Comparison of ENCODE assay signal across 8 mouse cellular contexts in the genomic region with DNA sequence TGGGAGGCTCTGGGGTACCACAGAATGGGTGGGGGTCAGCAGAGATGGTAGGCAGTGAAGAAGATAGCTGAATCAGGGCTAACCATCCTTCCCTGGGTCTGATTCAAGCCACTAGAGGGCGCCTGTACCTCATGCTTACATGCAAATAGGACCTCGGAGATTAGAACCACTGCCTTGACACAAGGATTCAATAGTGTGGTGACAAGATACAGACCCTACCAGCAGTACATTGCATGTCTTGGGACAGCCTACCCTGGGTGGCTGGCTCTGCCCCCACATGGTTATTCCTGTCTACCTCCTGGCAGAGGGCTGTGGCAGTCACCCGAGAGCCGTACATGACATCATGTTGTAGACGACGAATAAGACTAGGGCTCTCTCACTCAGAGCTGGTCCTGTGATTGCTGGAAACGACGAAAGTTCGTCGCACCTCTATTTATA. TPM values are rescaled to one million over a fixed set of nuclear protein-coding genes. Genes with fewer than 3 reads are reported as not detected.
DNase-seq lines count a peak whose midpoint lies in the region; ATAC-seq and TF ChIP-seq lines count a peak whose summit lies in the region.

No protein-coding gene starts in this region.

- H3K36me3 ChIP-seq in CH12.LX (replicated peaks in 1 of 2; ENCODE audit: control insufficient read depth in 1 of 2, insufficient read depth in 1 of 2, low read length in 1 of 2) = peaks cover 0 to 13% of the 10 kb centered on the region in 2 experiments
- peaks cover 3% of the 10 kb centered on the region; the same call in 1 of the 2 replicates for H3K36me3 ChIP-seq in heart, embryonic 12.5 days
- H3K36me3 ChIP-seq in kidney, embryonic 16.5 days (ENCODE audit: insufficient read depth, low read length) = 0 out of 2 replicates have a peak, but pooled peaks cover 4% of the 10 kb centered on the region
- 0 out of 2 replicates have a peak, but pooled peaks cover 17% of the 10 kb centered on the region for H3K36me3 ChIP-seq in limb, embryonic 15.5 days
- H3K36me3 ChIP-seq in stomach, embryonic 16.5 days (ENCODE audit: control insufficient read depth, insufficient read depth, low read length) = no peaks in the 10 kb centered on the region

- H3K79me2 ChIP-seq in CH12.LX (replicated peaks; ENCODE audit: control insufficient read depth, extremely low read depth, insufficient read depth, poor library complexity, severe bottlenecking) = no peaks in the 10 kb centered on the region

- no peak overlapping the region for H3K9ac ChIP-seq in CH12.LX (ENCODE audit: insufficient read depth, low read depth)
- H3K9ac ChIP-seq in heart, embryonic 12.5 days = no peak overlapping the region
- H3K9ac ChIP-seq in kidney, embryonic 16.5 days (replicated peaks; ENCODE audit: low read length) = no peak overlapping the region
- no peak overlapping the region for H3K9ac ChIP-seq in limb, embryonic 15.5 days
- H3K9ac ChIP-seq in stomach, embryonic 16.5 days (ENCODE audit: low read length) = no peak overlapping the region

- H3K4me2 ChIP-seq in CH12.LX (ENCODE audit: insufficient read depth, low read depth, poor library complexity, severe bottlenecking) = no peak overlapping the region
- peak overlapping the region; percentile 25 for H3K4me2 ChIP-seq in heart, embryonic 12.5 days
- H3K4me2 ChIP-seq in kidney, embryonic 16.5 days (replicated peaks; ENCODE audit: low read depth, low read length) = no peak overlapping the region
- H3K4me2 ChIP-seq in limb, embryonic 15.5 days = no peak overlapping the region
- H3K4me2 ChIP-seq in stomach, embryonic 16.5 days (ENCODE audit: low read depth, low read length) = no peak overlapping the region

- H3K27ac ChIP-seq in CH12.LX (ENCODE audit: insufficient read depth, low read depth) = no peak overlapping the region
- H3K27ac ChIP-seq in heart, embryonic 12.5 days (ENCODE audit: poor library complexity, severe bottlenecking) = no peak overlapping the region
- no peak overlapping the region for H3K27ac ChIP-seq in kidney, embryonic 16.5 days (ENCODE audit: low read length)
- H3K27ac ChIP-seq in limb, embryonic 15.5 days = peak overlapping the region; percentile 35; the same call in 1 of the 2 replicates
- H3K27ac ChIP-seq in stomach, embryonic 16.5 days (ENCODE audit: low read length) = no peak overlapping the region

- in situ Hi-C loops in CH12.LX (cut with MboI; ENCODE audit: low pct_ligation_motif_present, low pct_unique_long_range_greater_than_20kb, low sequenced_read_pairs) = no loop called here

- no peak for TF ChIP-seq POLR2A in CH12.LX (IDR thresholded peaks at IDR 0.05; ENCODE audit: low read depth, low read length)

- H3K4me3 ChIP-seq in CH12.LX (replicated peaks in 1 of 3; ENCODE audit: low read depth in 2 of 3, low read length in 2 of 3, poor library complexity in 1 of 3) = no peak overlapping the region
- no peak overlapping the region for H3K4me3 ChIP-seq in heart, embryonic 12.5 days
- H3K4me3 ChIP-seq in kidney, embryonic 16.5 days (ENCODE audit: low read length) = no peak overlapping the region
- H3K4me3 ChIP-seq in limb, embryonic 15.5 days = no peak overlapping the region
- H3K4me3 ChIP-seq in stomach, embryonic 16.5 days (replicated peaks; ENCODE audit: low read length) = no peak overlapping the region

- dilution Hi-C loops in CH12.LX (cut with MboI; ENCODE audit: extremely low pct_ligation_motif_present, extremely low pct_unique_long_range_greater_than_20kb, low sequenced_read_pairs) = no loop called here

- H3K27me3 ChIP-seq in CH12.LX (replicated peaks) = no peaks in the 10 kb centered on the region
- no peaks in the 10 kb centered on the region for H3K27me3 ChIP-seq in heart, embryonic 12.5 days (replicated peaks)
- no peaks in the 10 kb centered on the region for H3K27me3 ChIP-seq in kidney, embryonic 16.5 days (ENCODE audit: insufficient read depth, low read length)
- H3K27me3 ChIP-seq in limb, embryonic 15.5 days = no peaks in the 10 kb centered on the region
- no peaks in the 10 kb centered on the region for H3K27me3 ChIP-seq in stomach, embryonic 16.5 days (ENCODE audit: control insufficient read depth, insufficient read depth, low read length)

- 20% methylated on average over 10 of the region's 10 CpGs for WGBS in heart, embryonic 12.5 days
- 50% methylated on average over 10 of the region's 10 CpGs for WGBS in kidney, embryonic 16.5 days
- WGBS in limb, embryonic 15.5 days = 34% methylated on average over 10 of the region's 10 CpGs
- 46% methylated on average over 10 of the region's 10 CpGs for WGBS in stomach, embryonic 16.5 days

- peak; percentile 83 to 88 for TF ChIP-seq CTCF in CH12.LX (conservative IDR thresholded peaks at IDR 0.05 in 1 of 2, IDR thresholded peaks at IDR 0.05 in 1 of 2; ENCODE audit: low read depth in 2 of 2, low read length in 2 of 2)

- no peaks in the 10 kb centered on the region for H3K9me3 ChIP-seq in CH12.LX (replicated peaks; ENCODE audit: low read length)
- no peaks in the 10 kb centered on the region for H3K9me3 ChIP-seq in heart, embryonic 12.5 days (replicated peaks)
- no peaks in the 10 kb centered on the region for H3K9me3 ChIP-seq in kidney, embryonic 16.5 days (ENCODE audit: low read length)
- H3K9me3 ChIP-seq in limb, embryonic 15.5 days = no peaks in the 10 kb centered on the region
- H3K9me3 ChIP-seq in stomach, embryonic 16.5 days (replicated peaks; ENCODE audit: control insufficient read depth, low read length) = no peaks in the 10 kb centered on the region

- TF ChIP-seq EP300 in CH12.LX (IDR thresholded peaks at IDR 0.05; ENCODE audit: low read length) = no peak

- H3K4me1 ChIP-seq in CH12.LX (ENCODE audit: control insufficient read depth in 1 of 2, insufficient read depth in 2 of 2) = peaks cover 0 to 5% of the 10 kb centered on the region in 2 experiments; a peak in 2 of 4 replicates
- peaks cover 14% of the 10 kb centered on the region for H3K4me1 ChIP-seq in heart, embryonic 12.5 days (replicated peaks)
- H3K4me1 ChIP-seq in kidney, embryonic 16.5 days (ENCODE audit: insufficient read depth, low read length) = peaks cover 19% of the 10 kb centered on the region
- H3K4me1 ChIP-seq in limb, embryonic 15.5 days = peaks cover 41% of the 10 kb centered on the region
- peaks cover 23% of the 10 kb centered on the region for H3K4me1 ChIP-seq in stomach, embryonic 16.5 days (ENCODE audit: control insufficient read depth, insufficient read depth, low read length)

- TF ChIP-seq RAD21 in CH12.LX (IDR thresholded peaks at IDR 0.05; ENCODE audit: low read depth, low read length) = peak; percentile 80

- peak; percentile 72 for DNase-seq in CH12.LX (ENCODE audit: extremely low read depth)
- DNase-seq in brain, adult 2 months (ENCODE audit: low read depth, low spot score) = peak; percentile 87
- DNase-seq in naive thymus-derived CD4-positive, alpha-beta T cell, adult 2 months (ENCODE audit: low read depth) = peak; percentile 81

- peak; percentile 58; the same call in 1 of the 2 replicates for ATAC-seq in erythroid progenitor cell, adult 5-6 weeks (replicated peaks; ENCODE audit: low FRiP score, poor library complexity, severe bottlenecking)
- ATAC-seq in heart, embryonic 12.5 days (ENCODE audit: insufficient number of reproducible peaks, low FRiP score) = peak; percentile 33; the same call in 1 of the 2 replicates
- peak; percentile 67 for ATAC-seq in kidney, embryonic 16.5 days (ENCODE audit: low FRiP score, low TSS enrichment)
- ATAC-seq in limb, embryonic 15.5 days (ENCODE audit: insufficient number of reproducible peaks, low FRiP score, low TSS enrichment, low read depth) = 0 out of 2 replicates have a peak, but pooled peaks have one; percentile 50
- 0 out of 2 replicates have a peak, but pooled peaks have one; percentile 16 for ATAC-seq in stomach, embryonic 16.5 days (ENCODE audit: insufficient read depth, low FRiP score)

TF ChIP-seq in CH12.LX, 34 proteins besides CTCF, POLR2A, EP300 and RAD21 (continues in another document):
- no peak for TF ChIP-seq JUND (conservative IDR thresholded peaks at IDR 0.05; ENCODE audit: low read depth, low read length)
- TF ChIP-seq SMC3 (IDR thresholded peaks at IDR 0.05; ENCODE audit: low read depth, low read length) = peak; percentile 78

RNA-seq across cellular contexts. Expression of a gene that starts 30.6 kb away (rescaled TPM):
- 22.6 and 27.9 TPM in 2 replicates for total RNA-seq in CH12.LX (2012; rRNA removed)
- total RNA-seq in CH12.LX (2014; rRNA removed) = 20.0 and 23.5 TPM in 2 replicates
- 29.0 and 33.6 TPM in 2 replicates for polyA plus RNA-seq in CH12.LX (2012; ENCODE audit: insufficient read length, low read depth)
- 14.7 and 28.5 TPM in 2 replicates for total RNA-seq in erythroid progenitor cell, adult 5-6 weeks (2015; ENCODE audit: low replicate concordance)
- total RNA-seq in erythroid progenitor cell, adult 5-6 weeks (2017; ENCODE audit: low replicate concordance) = 21.9 and 23.5 TPM in 2 replicates
- 27.5 and 27.9 TPM in 2 replicates for polyA plus RNA-seq in heart, embryonic 12.5 days (2016; fragmentation: Nextera tagmentation; extraction: Ambion mirVana)
- polyA plus RNA-seq in kidney, embryonic 16.5 days (2015; fragmentation: Nextera tagmentation; extraction: Ambion mirVana) = 43.3 and 46.3 TPM in 2 replicates
- 25.6 and 25.8 TPM in 2 replicates for polyA plus RNA-seq in limb, embryonic 15.5 days (2015; fragmentation: Nextera tagmentation; extraction: Ambion mirVana)
- 43.5 and 46.0 TPM in 2 replicates for polyA plus RNA-seq in stomach, embryonic 16.5 days (2015; fragmentation: Nextera tagmentation; extraction: Ambion mirVana)

RNA-seq across cellular contexts. Expression of a gene that starts 49.1 kb away (rescaled TPM):
- total RNA-seq in CH12.LX (2012; rRNA removed) (12.5 and 15.6 TPM in 2 replicates), CH12.LX (2014; rRNA removed) (14.0 and 15.5 TPM in 2 replicates)
- polyA plus RNA-seq in CH12.LX (2012; ENCODE audit: insufficient read length, low read depth) = 27.7 and 28.6 TPM in 2 replicates
- total RNA-seq in erythroid progenitor cell, adult 5-6 weeks (2015; ENCODE audit: low replicate concordance) = 3.4 and 13.0 TPM in 2 replicates
- total RNA-seq in erythroid progenitor cell, adult 5-6 weeks (2017; ENCODE audit: low replicate concordance) = 1.4 and 1.5 TPM in 2 replicates
- polyA plus RNA-seq in heart, embryonic 12.5 days (2016; fragmentation: Nextera tagmentation; extraction: Ambion mirVana) = 13.8 and 16.0 TPM in 2 replicates
- polyA plus RNA-seq in kidney, embryonic 16.5 days (2015; fragmentation: Nextera tagmentation; extraction: Ambion mirVana) = 33.8 and 36.0 TPM in 2 replicates
- 16.3 and 17.3 TPM in 2 replicates for polyA plus RNA-seq in limb, embryonic 15.5 days (2015; fragmentation: Nextera tagmentation; extraction: Ambion mirVana)
- 29.6 and 32.7 TPM in 2 replicates for polyA plus RNA-seq in stomach, embryonic 16.5 days (2015; fragmentation: Nextera tagmentation; extraction: Ambion mirVana)

RNA-seq across cellular contexts. Expression of a gene that starts 49.2 kb away (rescaled TPM):
- total RNA-seq in CH12.LX (2012; rRNA removed) (4.7 and 7.1 TPM in 2 replicates), CH12.LX (2014; rRNA removed) (4.0 and 4.2 TPM in 2 replicates)
- 9.0 TPM in 2 replicates for polyA plus RNA-seq in CH12.LX (2012; ENCODE audit: insufficient read length, low read depth)
- 5.0 and 5.9 TPM in 2 replicates for total RNA-seq in erythroid progenitor cell, adult 5-6 weeks (2015; ENCODE audit: low replicate concordance)
- 0.13 and 2.5 TPM in 2 replicates for total RNA-seq in erythroid progenitor cell, adult 5-6 weeks (2017; ENCODE audit: low replicate concordance)
- 12.6 and 13.2 TPM in 2 replicates for polyA plus RNA-seq in heart, embryonic 12.5 days (2016; fragmentation: Nextera tagmentation; extraction: Ambion mirVana)
- polyA plus RNA-seq in kidney, embryonic 16.5 days (2015; fragmentation: Nextera tagmentation; extraction: Ambion mirVana) = 18.9 and 19.5 TPM in 2 replicates
- 18.2 and 18.8 TPM in 2 replicates for polyA plus RNA-seq in limb, embryonic 15.5 days (2015; fragmentation: Nextera tagmentation; extraction: Ambion mirVana)
- polyA plus RNA-seq in stomach, embryonic 16.5 days (2015; fragmentation: Nextera tagmentation; extraction: Ambion mirVana) = 18.1 and 19.6 TPM in 2 replicates

Comparison
In these comparisons a context has a peak if more than half of its experiments do, and no peak if none do; other contexts are left out.
1. ATAC-seq: peak in every context shown above with its lines; median percentile 67 in kidney, embryonic 16.5 days; 58 in erythroid progenitor cell, adult 5-6 weeks; 50 in limb, embryonic 15.5 days; 33 in heart, embryonic 12.5 days; 16 in stomach, embryonic 16.5 days.